8 mouse cellular contexts compared by ENCODE assay signal in the genomic region with DNA sequence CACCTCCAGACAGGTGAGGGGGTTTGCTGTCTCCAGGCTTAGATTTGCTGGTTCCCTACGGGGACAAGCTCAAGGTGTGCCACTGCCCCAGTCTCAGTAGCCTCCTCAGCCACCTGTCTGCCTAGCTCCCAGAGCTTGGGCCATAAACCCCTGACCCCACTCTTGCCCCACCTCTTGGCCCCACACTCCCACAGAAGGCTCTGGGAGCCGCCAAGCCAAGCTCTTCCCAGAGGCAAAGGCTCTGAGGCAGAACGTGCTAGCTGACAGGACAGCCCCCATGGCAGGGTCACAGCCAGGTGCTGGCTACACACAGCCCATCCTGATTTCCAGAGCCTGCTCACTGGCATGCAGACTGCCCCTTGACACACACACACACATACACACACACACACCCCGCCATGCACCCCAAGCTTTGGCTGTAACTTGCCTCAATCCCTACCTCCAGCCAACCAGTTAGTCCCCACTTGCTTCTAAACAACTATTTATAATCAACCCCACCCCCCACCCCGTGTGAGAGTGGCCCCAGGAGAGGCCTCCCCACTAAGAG. TPM values are rescaled to one million over a fixed set of nuclear protein-coding genes. Genes with fewer than 3 reads are reported as not detected.
DNase-seq lines count a peak whose midpoint lies in the region; ATAC-seq lines count a peak whose summit lies in the region.

No protein-coding gene starts in this region.

- no peak overlapping the region for H3K4me3 ChIP-seq in kidney, embryonic 15.5 days (replicated peaks)
- H3K4me3 ChIP-seq in embryonic facial prominence, embryonic 15.5 days (replicated peaks): no peak overlapping the region
- H3K4me3 ChIP-seq in intestine, embryonic 15.5 days (replicated peaks): no peak overlapping the region
- no peak overlapping the region for H3K4me3 ChIP-seq in neural tube, embryonic 13.5 days

- 15% methylated on average over 5 of the region's 5 CpGs for WGBS in kidney, embryonic 15.5 days
- 30% methylated on average over 5 of the region's 5 CpGs for WGBS in embryonic facial prominence, embryonic 15.5 days
- WGBS in intestine, embryonic 15.5 days: 28% methylated on average over 5 of the region's 5 CpGs
- WGBS in neural tube, embryonic 13.5 days: 14% methylated on average over 5 of the region's 5 CpGs

- H3K9me3 ChIP-seq in kidney, embryonic 15.5 days (replicated peaks): no peaks in the 10 kb centered on the region
- H3K9me3 ChIP-seq in embryonic facial prominence, embryonic 15.5 days (replicated peaks): no peaks in the 10 kb centered on the region
- H3K9me3 ChIP-seq in intestine, embryonic 15.5 days: no peaks in the 10 kb centered on the region
- no peaks in the 10 kb centered on the region for H3K9me3 ChIP-seq in neural tube, embryonic 13.5 days

- H3K27ac ChIP-seq in kidney, embryonic 15.5 days: peak overlapping the region; percentile 90
- peak overlapping the region; percentile 55; the same call in 1 of the 2 replicates for H3K27ac ChIP-seq in embryonic facial prominence, embryonic 15.5 days (replicated peaks)
- H3K27ac ChIP-seq in intestine, embryonic 15.5 days: peak overlapping the region; percentile 45; the same call in 1 of the 2 replicates
- H3K27ac ChIP-seq in neural tube, embryonic 13.5 days (replicated peaks): peak overlapping the region; percentile 94

- H3K4me2 ChIP-seq in kidney, embryonic 15.5 days: peak overlapping the region; percentile 37
- no peak overlapping the region; the same call in 1 of the 2 replicates for H3K4me2 ChIP-seq in embryonic facial prominence, embryonic 15.5 days (replicated peaks)
- H3K4me2 ChIP-seq in intestine, embryonic 15.5 days (replicated peaks): peak overlapping the region; percentile 48; the same call in 1 of the 2 replicates
- peak overlapping the region; percentile 48 for H3K4me2 ChIP-seq in neural tube, embryonic 13.5 days

- peak; percentile 45 for ATAC-seq in kidney, embryonic 15.5 days (replicated peaks; ENCODE audit: low FRiP score)
- no peak for ATAC-seq in embryonic facial prominence, embryonic 15.5 days (ENCODE audit: insufficient number of reproducible peaks, low FRiP score, low TSS enrichment, low read depth)
- ATAC-seq in intestine, embryonic 15.5 days: no peak
- no peak for ATAC-seq in neural tube, embryonic 13.5 days (ENCODE audit: low read depth)
- no peak for ATAC-seq in activated CD4-positive, CD25-positive, alpha-beta regulatory T cell, adult 4 months

- H3K27me3 ChIP-seq in kidney, embryonic 15.5 days: no peaks in the 10 kb centered on the region
- no peaks in the 10 kb centered on the region for H3K27me3 ChIP-seq in embryonic facial prominence, embryonic 15.5 days
- H3K27me3 ChIP-seq in intestine, embryonic 15.5 days (replicated peaks): no peaks in the 10 kb centered on the region
- no peaks in the 10 kb centered on the region for H3K27me3 ChIP-seq in neural tube, embryonic 13.5 days

- peaks cover 34% of the 10 kb centered on the region for H3K36me3 ChIP-seq in kidney, embryonic 15.5 days
- peaks cover 26% of the 10 kb centered on the region for H3K36me3 ChIP-seq in embryonic facial prominence, embryonic 15.5 days
- peaks cover 6% of the 10 kb centered on the region for H3K36me3 ChIP-seq in intestine, embryonic 15.5 days
- H3K36me3 ChIP-seq in neural tube, embryonic 13.5 days: peaks cover 11% of the 10 kb centered on the region

- peaks cover 100% of the 10 kb centered on the region for H3K4me1 ChIP-seq in kidney, embryonic 15.5 days
- peaks cover 90% of the 10 kb centered on the region for H3K4me1 ChIP-seq in embryonic facial prominence, embryonic 15.5 days
- peaks cover 92% of the 10 kb centered on the region for H3K4me1 ChIP-seq in intestine, embryonic 15.5 days (replicated peaks)
- peaks cover 99% of the 10 kb centered on the region for H3K4me1 ChIP-seq in neural tube, embryonic 13.5 days (replicated peaks)

- no peak overlapping the region for H3K9ac ChIP-seq in kidney, embryonic 15.5 days
- H3K9ac ChIP-seq in embryonic facial prominence, embryonic 15.5 days: no peak overlapping the region
- H3K9ac ChIP-seq in intestine, embryonic 15.5 days: no peak overlapping the region
- peak overlapping the region; percentile 55 for H3K9ac ChIP-seq in neural tube, embryonic 13.5 days

- no peak for DNase-seq in kidney, adult 9 months
- no peak for DNase-seq in layer of hippocampus, adult 11-12 months (ENCODE audit: low spot score)
- DNase-seq in right cerebral cortex, postnatal 4 days: no peak

RNA-seq across cellular contexts. Expression of a gene that starts 30.1 kb away (rescaled TPM):
- 22.0 and 24.6 TPM in 2 replicates for polyA plus RNA-seq in kidney, embryonic 15.5 days (2015; fragmentation: Nextera tagmentation; extraction: Ambion mirVana)
- polyA plus RNA-seq in embryonic facial prominence, embryonic 15.5 days (2015; fragmentation: Nextera tagmentation; extraction: Ambion mirVana): 26.0 and 30.3 TPM in 2 replicates
- polyA plus RNA-seq in intestine, embryonic 15.5 days (2015; fragmentation: Nextera tagmentation; extraction: Ambion mirVana): 11.3 and 12.2 TPM in 2 replicates
- 19.3 and 20.5 TPM in 2 replicates for polyA plus RNA-seq in neural tube, embryonic 13.5 days (2015; fragmentation: Nextera tagmentation; extraction: Ambion mirVana)
- polyA plus RNA-seq in activated CD4-positive, CD25-positive, alpha-beta regulatory T cell, adult 4 months (2017; shearing (Covaris generic)): 10 to 100 TPM; 22.2 to 28.7 TPM

RNA-seq across cellular contexts. Expression of a gene that starts 41.3 kb away (rescaled TPM):
- 25.3 and 26.0 TPM in 2 replicates for polyA plus RNA-seq in kidney, embryonic 15.5 days (2015; fragmentation: Nextera tagmentation; extraction: Ambion mirVana)
- polyA plus RNA-seq in embryonic facial prominence, embryonic 15.5 days (2015; fragmentation: Nextera tagmentation; extraction: Ambion mirVana): 25.9 and 27.0 TPM in 2 replicates
- polyA plus RNA-seq in intestine, embryonic 15.5 days (2015; fragmentation: Nextera tagmentation; extraction: Ambion mirVana): 20.2 and 24.7 TPM in 2 replicates
- 18.4 and 20.7 TPM in 2 replicates for polyA plus RNA-seq in neural tube, embryonic 13.5 days (2015; fragmentation: Nextera tagmentation; extraction: Ambion mirVana)
- 10 to 100 TPM; 22.4 to 23.9 TPM for polyA plus RNA-seq in activated CD4-positive, CD25-positive, alpha-beta regulatory T cell, adult 4 months (2017; shearing (Covaris generic))
